ENCODE assay signal across 15 mouse cellular contexts in genomic region chr5:123671473-123671820, GRCm38 (mm10). TPM values are rescaled to one million over a fixed set of nuclear protein-coding genes. Genes with fewer than 3 reads are reported as not detected.
A peak's percentile ranks its signal among the peaks of the same experiment; 100 is the strongest.
DNase-seq lines count a peak whose midpoint lies in the region; ATAC-seq and TF ChIP-seq lines count a peak whose summit lies in the region.
"Had no signal": no experiment of that assay in that cellular context is flagged by ENCODE, and none has a peak within 500 bp of the region (broad histone marks: within the 10 kb centered on the region; RNA-seq: fewer than 3 reads in every experiment).

No protein-coding gene starts in this region.

- TF ChIP-seq CTCF in liver, adult 2 months (IDR thresholded peaks at IDR 0.05; ENCODE audit: low read depth, low read length) = no peak
- no peak for TF ChIP-seq CTCF in intestine, postnatal 0 days (IDR thresholded peaks at IDR 0.05; ENCODE audit: low read depth)

- peaks cover 65% of the 10 kb centered on the region for H3K4me1 ChIP-seq in heart, embryonic 12.5 days (replicated peaks)
- peaks cover 38% of the 10 kb centered on the region for H3K4me1 ChIP-seq in liver, adult 2 months (ENCODE audit: control insufficient read depth, insufficient read depth, low read length)
- H3K4me1 ChIP-seq in embryonic facial prominence, embryonic 12.5 days = peaks cover 22% of the 10 kb centered on the region
- peaks cover 21% of the 10 kb centered on the region for H3K4me1 ChIP-seq in liver, embryonic 16.5 days (ENCODE audit: control insufficient read depth, low read depth, low read length)
- H3K4me1 ChIP-seq in intestine, postnatal 0 days (replicated peaks; ENCODE audit: control insufficient read depth, insufficient read depth, low read length) = no peaks in the 10 kb centered on the region; the same call in 1 of the 2 replicates

- ATAC-seq in heart, embryonic 12.5 days (ENCODE audit: insufficient number of reproducible peaks, low FRiP score) = no peak
- no peak for ATAC-seq in embryonic facial prominence, embryonic 12.5 days (ENCODE audit: insufficient number of reproducible peaks, insufficient read depth, low FRiP score, low TSS enrichment)
- ATAC-seq in liver, embryonic 16.5 days (ENCODE audit: low read depth) = 0 out of 2 replicates have a peak, but pooled peaks have one; percentile 14
- no peak for ATAC-seq in intestine, postnatal 0 days

- peak overlapping the region; percentile 34 for H3K4me2 ChIP-seq in heart, embryonic 12.5 days
- H3K4me2 ChIP-seq in embryonic facial prominence, embryonic 12.5 days (replicated peaks) = no peak overlapping the region
- peak overlapping the region; percentile 35; the same call in 1 of the 2 replicates for H3K4me2 ChIP-seq in liver, embryonic 16.5 days (ENCODE audit: low read depth, low read length)
- H3K4me2 ChIP-seq in intestine, postnatal 0 days (replicated peaks; ENCODE audit: low read depth) = no peak overlapping the region
- H3K4me2 ChIP-seq: hindbrain, embryonic 12.5 days; neural tube, embryonic 13.5 days had no signal

- intact Hi-C loops in heart, postnatal 10 days (cut with DNase I) = no loop called here

- peak overlapping the region; percentile 22 for H3K27ac ChIP-seq in heart, embryonic 12.5 days (ENCODE audit: poor library complexity, severe bottlenecking)
- peak overlapping the region; percentile 93 for H3K27ac ChIP-seq in liver, adult 2 months (replicated peaks; ENCODE audit: insufficient read depth, low read depth, low read length)
- H3K27ac ChIP-seq in embryonic facial prominence, embryonic 12.5 days = peak overlapping the region; percentile 64; the same call in 1 of the 2 replicates
- peak overlapping the region; percentile 54 for H3K27ac ChIP-seq in liver, embryonic 16.5 days (ENCODE audit: low read length)
- no peak overlapping the region for H3K27ac ChIP-seq in intestine, postnatal 0 days (ENCODE audit: low read depth, low read length)
- H3K27ac ChIP-seq: liver, embryonic 14.5 days had no signal

- no peak overlapping the region for H3K4me3 ChIP-seq in heart, embryonic 12.5 days
- no peak overlapping the region for H3K4me3 ChIP-seq in liver, adult 2 months (ENCODE audit: insufficient read depth, low read depth, low read length)
- H3K4me3 ChIP-seq in embryonic facial prominence, embryonic 12.5 days = no peak overlapping the region
- no peak overlapping the region for H3K4me3 ChIP-seq in liver, embryonic 16.5 days (ENCODE audit: low read depth, low read length)
- no peak overlapping the region for H3K4me3 ChIP-seq in intestine, postnatal 0 days (ENCODE audit: low read depth, low read length)
- H3K4me3 ChIP-seq: hindbrain, embryonic 12.5 days; neural tube, embryonic 13.5 days had no signal

- DNase-seq in heart, postnatal 10 days = no peak
- DNase-seq in liver, adult 2 months (ENCODE audit: extremely low read depth, low read depth, low spot score) = no peak
- no peak for DNase-seq in liver
- DNase-seq in frontal cortex, postnatal 25 days (ENCODE audit: low spot score in 2 of 2) = no peak
- DNase-seq: cerebellum, postnatal 36 days; layer of hippocampus, postnatal 36 days; midbrain, embryonic 14.5 days; thymus, postnatal 4 days had no signal

- no peak for TF ChIP-seq POLR2A in liver, adult 2 months (IDR thresholded peaks at IDR 0.05; ENCODE audit: extremely low read depth, insufficient read depth, low read length)

- H3K79me2 ChIP-seq in liver, adult 2 months (ENCODE audit: control insufficient read depth, insufficient read depth, low read length) = peaks cover 39% of the 10 kb centered on the region

- no peaks in the 10 kb centered on the region for H3K9me3 ChIP-seq in heart, embryonic 12.5 days (replicated peaks)
- H3K9me3 ChIP-seq in embryonic facial prominence, embryonic 12.5 days = no peaks in the 10 kb centered on the region
- H3K9me3 ChIP-seq in liver, embryonic 16.5 days (replicated peaks; ENCODE audit: control insufficient read depth, low read length) = no peaks in the 10 kb centered on the region
- no peaks in the 10 kb centered on the region for H3K9me3 ChIP-seq in intestine, postnatal 0 days (ENCODE audit: control insufficient read depth)
- H3K9me3 ChIP-seq: hindbrain, embryonic 12.5 days; neural tube, embryonic 13.5 days had no signal

- H3K9ac ChIP-seq in heart, embryonic 12.5 days = no peak overlapping the region
- H3K9ac ChIP-seq in liver, adult 2 months (ENCODE audit: low read depth, low read length) = peak overlapping the region; percentile 29; the same call in 1 of the 2 replicates
- no peak overlapping the region for H3K9ac ChIP-seq in embryonic facial prominence, embryonic 12.5 days
- H3K9ac ChIP-seq in liver, embryonic 16.5 days (ENCODE audit: low read depth, low read length) = no peak overlapping the region
- H3K9ac ChIP-seq in intestine, postnatal 0 days (ENCODE audit: low read depth, low read length) = no peak overlapping the region
- H3K9ac ChIP-seq: hindbrain, embryonic 12.5 days; liver, embryonic 14.5 days; neural tube, embryonic 13.5 days had no signal

- 70% methylated on average over 3 of the region's 3 CpGs for WGBS in heart, embryonic 12.5 days
- WGBS in liver, adult 2 months = 58% methylated on average over 3 of the region's 3 CpGs
- WGBS in embryonic facial prominence, embryonic 12.5 days = 60% methylated on average over 3 of the region's 3 CpGs
- WGBS in liver, embryonic 16.5 days (ENCODE audit: insufficient replicate concordance) = 66% methylated on average over 3 of the region's 3 CpGs
- WGBS in intestine, postnatal 0 days = 98% methylated on average over 3 of the region's 3 CpGs

- H3K27me3 ChIP-seq in heart, embryonic 12.5 days (replicated peaks) = no peaks in the 10 kb centered on the region
- no peaks in the 10 kb centered on the region for H3K27me3 ChIP-seq in liver, adult 2 months (ENCODE audit: control insufficient read depth, insufficient read depth, low read length)
- H3K27me3 ChIP-seq in embryonic facial prominence, embryonic 12.5 days = no peaks in the 10 kb centered on the region
- H3K27me3 ChIP-seq in liver, embryonic 16.5 days (ENCODE audit: control insufficient read depth, insufficient read depth, low read depth, low read length) = no peaks in the 10 kb centered on the region
- no peaks in the 10 kb centered on the region for H3K27me3 ChIP-seq in intestine, postnatal 0 days (replicated peaks; ENCODE audit: control insufficient read depth, insufficient read depth, low read length)
- H3K27me3 ChIP-seq: hindbrain, embryonic 12.5 days; neural tube, embryonic 13.5 days had no signal

- H3K36me3 ChIP-seq in heart, embryonic 12.5 days = no peaks in the 10 kb centered on the region
- H3K36me3 ChIP-seq in liver, adult 2 months (ENCODE audit: control insufficient read depth, insufficient read depth, low read length) = no peaks in the 10 kb centered on the region
- H3K36me3 ChIP-seq in embryonic facial prominence, embryonic 12.5 days = no peaks in the 10 kb centered on the region
- H3K36me3 ChIP-seq in liver, embryonic 16.5 days (ENCODE audit: control insufficient read depth, insufficient read depth) = no peaks in the 10 kb centered on the region
- no peaks in the 10 kb centered on the region for H3K36me3 ChIP-seq in intestine, postnatal 0 days (ENCODE audit: control insufficient read depth, insufficient read depth)
- H3K36me3 ChIP-seq: hindbrain, embryonic 12.5 days; neural tube, embryonic 13.5 days had no signal

RNA-seq across cellular contexts. Expression of gene Clip1, which starts 13.0 kb away (rescaled TPM):
- 62.3 and 65.2 TPM in 2 replicates for polyA plus RNA-seq in heart, embryonic 12.5 days (2016; fragmentation: Nextera tagmentation; extraction: Ambion mirVana)
- total RNA-seq in heart, postnatal 10 days (2021) = 100 to 1,000 TPM; 135 to 144 TPM
- 18.5 and 25.2 TPM in 2 replicates for total RNA-seq in liver, adult 2 months (2014; rRNA removed)
- polyA plus RNA-seq in liver, adult 2 months (2012; rRNA removed) = 10.9 and 11.8 TPM in 2 replicates
- 50.6 and 53.2 TPM in 2 replicates for polyA plus RNA-seq in embryonic facial prominence, embryonic 12.5 days (2016; fragmentation: Nextera tagmentation; extraction: Ambion mirVana)
- polyA plus RNA-seq in liver, embryonic 16.5 days (2015; fragmentation: Nextera tagmentation; extraction: Ambion mirVana) = 10.7 and 11.0 TPM in 2 replicates
- 15.7 and 17.7 TPM in 2 replicates for polyA plus RNA-seq in intestine, postnatal 0 days (2015; fragmentation: Nextera tagmentation; extraction: Ambion mirVana)

RNA-seq across cellular contexts. Expression of gene Zcchc8, which starts 49.5 kb away (rescaled TPM):
- polyA plus RNA-seq in heart, embryonic 12.5 days (2016; fragmentation: Nextera tagmentation; extraction: Ambion mirVana) = 69.6 and 77.5 TPM in 2 replicates
- total RNA-seq in heart, postnatal 10 days (2021) = 10 to 100 TPM; 39.4 to 49.5 TPM
- total RNA-seq in liver, adult 2 months (2014; rRNA removed) = 9.0 and 12.1 TPM in 2 replicates
- polyA plus RNA-seq in liver, adult 2 months (2012; rRNA removed) = 9.6 and 12.7 TPM in 2 replicates
- polyA plus RNA-seq in embryonic facial prominence, embryonic 12.5 days (2016; fragmentation: Nextera tagmentation; extraction: Ambion mirVana) = 90.7 and 98.4 TPM in 2 replicates
- polyA plus RNA-seq in liver, embryonic 16.5 days (2015; fragmentation: Nextera tagmentation; extraction: Ambion mirVana) = 27.0 and 27.7 TPM in 2 replicates
- polyA plus RNA-seq in intestine, postnatal 0 days (2015; fragmentation: Nextera tagmentation; extraction: Ambion mirVana) = 27.1 and 32.6 TPM in 2 replicates

Comparison
In these comparisons a context has a peak if more than half of its experiments do, and no peak if none do; other contexts are left out.
1. H3K4me2 ChIP-seq: peak in heart, embryonic 12.5 days (single experiment) and liver, embryonic 16.5 days (single experiment); none in embryonic facial prominence, embryonic 12.5 days (single experiment) and intestine, postnatal 0 days (single experiment).